Mouse (Mus musculus): ENCODE data around the gene Tead1.
A peak's percentile ranks its signal among the peaks of the same experiment; 100 is the strongest.

Tead1 gene

GRCm38 (mm10) chr7:112823621-112824020 is 144.5 kb downstream of the Tead1 start:
- peak; percentile 88 for DNase-seq

GRCm38 (mm10) chr7:112825339-112825781 is 146.2 kb downstream of the Tead1 start:
- DNase-seq, result no peak

- DNase-seq, result peak; percentile 48
Measured at GRCm38 (mm10) chr7:112826114-112826911, 147.2 kb downstream of the Tead1 start.

GRCm38 (mm10) chr7:112828016-112828695 is 149.0 kb downstream of the Tead1 start:
- peak; percentile 73 for DNase-seq

GRCm38 (mm10) chr7:112828696-112829022 is 149.5 kb downstream of the Tead1 start:
- no peak for DNase-seq

GRCm38 (mm10) chr7:112830946-112831345 is 151.8 kb downstream of the Tead1 start:
- no peak for DNase-seq

- no peak for DNase-seq
Measured at GRCm38 (mm10) chr7:112831446-112831845, 152.3 kb downstream of the Tead1 start.

GRCm38 (mm10) chr7:112833132-112833531 is 154.0 kb downstream of the Tead1 start:
- DNase-seq, result peak; percentile 14

- no peak for DNase-seq
Measured at GRCm38 (mm10) chr7:112836076-112836475, 157.0 kb downstream of the Tead1 start.

GRCm38 (mm10) chr7:112838131-112838530 is 159.0 kb downstream of the Tead1 start:
- DNase-seq, result no peak

GRCm38 (mm10) chr7:112840351-112840750 is 161.2 kb downstream of the Tead1 start:
- no peak for DNase-seq

GRCm38 (mm10) chr7:112840890-112841289 is 161.8 kb downstream of the Tead1 start:
- no peak for DNase-seq

GRCm38 (mm10) chr7:112841484-112841883 is 162.4 kb downstream of the Tead1 start:
- no peak for DNase-seq

GRCm38 (mm10) chr7:112841886-112842285 is 162.8 kb downstream of the Tead1 start:
- peak; percentile 67 for DNase-seq

GRCm38 (mm10) chr7:112851281-112851744 is 172.2 kb downstream of the Tead1 start:
- no peak for DNase-seq

- no peak for DNase-seq
Measured at GRCm38 (mm10) chr7:112852149-112852839, 173.2 kb downstream of the Tead1 start.

- DNase-seq, result no peak
Measured at GRCm38 (mm10) chr7:112853857-112854256, 174.7 kb downstream of the Tead1 start.

- DNase-seq, result no peak
Measured at GRCm38 (mm10) chr7:112854516-112854915, 175.4 kb downstream of the Tead1 start.

- no peak for DNase-seq
Measured at GRCm38 (mm10) chr7:112855419-112855818, 176.3 kb downstream of the Tead1 start.

- no peak for DNase-seq
Measured at GRCm38 (mm10) chr7:112856121-112856571, 177.0 kb downstream of the Tead1 start.

GRCm38 (mm10) chr7:112856583-112856982 is 177.5 kb downstream of the Tead1 start:
- DNase-seq, result no peak

- DNase-seq, result no peak
Measured at GRCm38 (mm10) chr7:112859887-112860286, 180.8 kb downstream of the Tead1 start.

- no peak for DNase-seq
Measured at GRCm38 (mm10) chr7:112862086-112862485, 183.0 kb downstream of the Tead1 start.

All from lung, postnatal 36 days (tissue).